Mouse (Mus musculus) CH12.LX (cell line): ENCODE measurements at regions not wholly inside any gene's neighbourhood (a gene's known extent, or its start where the extent isn't known, plus 50 kb on each side); places are given as distances from the start of the nearest gene placed in this dataset.

Experiments
- DNase-seq: peaks from one replicate; pipeline ENCODE4 v3.0.0-alpha.2; 2013; ENCODE audit errors: extremely low read depth
- H3K27ac ChIP-seq: 2 replicates; pipeline ENCODE4 v1.5.1; 2012; ENCODE audit warnings: low read depth, mild to moderate bottlenecking, control low read depth, moderate library complexity; ENCODE audit not compliant: insufficient read depth
- H3K27me3 ChIP-seq: replicated peaks from 2 replicates; pipeline ENCODE3; 2012; ENCODE audit warnings: inconsistent platforms
- H3K36me3 ChIP-seq, 2 experiments: replicated peaks in 1 of 2; 2 replicates each; pipeline versions ENCODE3 to v1.6.1; 2012; ENCODE audit warnings: inconsistent platforms in 1 of 2, low read length in 1 of 2, mild to moderate bottlenecking in 1 of 2, mixed read lengths in 1 of 2, moderate library complexity in 1 of 2; ENCODE audit not compliant: control insufficient read depth in 1 of 2, insufficient read depth in 1 of 2
- H3K4me1 ChIP-seq, 2 experiments: 2 replicates each; pipeline ENCODE4 v1.6.1; 2012; ENCODE audit warnings: inconsistent platforms in 1 of 2, moderate library complexity in 1 of 2; ENCODE audit not compliant: insufficient read depth in 2 of 2, control insufficient read depth in 1 of 2
- H3K4me2 ChIP-seq: 2 replicates; pipeline ENCODE4 v1.6.1; 2012; ENCODE audit warnings: low read depth, mild to moderate bottlenecking, control low read depth; ENCODE audit not compliant: poor library complexity, insufficient read depth, severe bottlenecking
- H3K4me3 ChIP-seq, 3 experiments: fragments of 150-350 bp in 1 of 3; sonication (generic) in 1 of 3; replicated peaks in 1 of 3; 2 replicates each; pipeline versions ENCODE3 to v1.5.1; 2011 to 2012; ENCODE audit warnings: low read depth in 2 of 3, low read length in 2 of 3, mild to moderate bottlenecking in 2 of 3, moderate library complexity in 2 of 3, control low read depth in 1 of 3, improper control_type of control experiment in 1 of 3, inconsistent platforms in 1 of 3, mixed read lengths in 1 of 3; ENCODE audit not compliant: poor library complexity in 1 of 3
- H3K79me2 ChIP-seq: replicated peaks from 2 replicates; pipeline ENCODE4 v1.6.1; 2012; ENCODE audit warnings: mild to moderate bottlenecking, moderate library complexity; ENCODE audit not compliant: control insufficient read depth, poor library complexity, insufficient read depth, severe bottlenecking; ENCODE audit errors: extremely low read depth
- H3K9ac ChIP-seq: 2 replicates; pipeline ENCODE4 v1.6.1; 2012; ENCODE audit warnings: low read depth, mild to moderate bottlenecking, control low read depth, moderate library complexity; ENCODE audit not compliant: insufficient read depth
- H3K9me3 ChIP-seq: replicated peaks from 2 replicates; pipeline ENCODE3; 2012; ENCODE audit warnings: low read length, inconsistent platforms, mixed read lengths
- BHLHE40 ChIP-seq: IDR thresholded peaks from 2 replicates; pipeline ENCODE4 v1.6.1; 2011; ENCODE audit warnings: mild to moderate bottlenecking, low read depth, low read length, improper control_type of control experiment
- CHD1 ChIP-seq: IDR thresholded peaks from 2 replicates; pipeline ENCODE4 v1.6.1; 2012; ENCODE audit warnings: low read depth, low read length, improper control_type of control experiment, inconsistent platforms
- CTCF ChIP-seq, 2 experiments: IDR thresholded peaks in 1 of 2; conservative IDR thresholded peaks in 1 of 2; 2 replicates each; pipeline ENCODE4 v1.5.1; 2011 to 2012; ENCODE audit warnings: low read depth in 2 of 2, low read length in 2 of 2, improper control_type of control experiment in 1 of 2, inconsistent platforms in 1 of 2, mild to moderate bottlenecking in 1 of 2, moderate library complexity in 1 of 2
- E2F4 ChIP-seq: IDR thresholded peaks from 2 replicates; pipeline ENCODE4 v1.6.1; 2011; ENCODE audit warnings: low read depth, low read length, improper control_type of control experiment; ENCODE audit not compliant: insufficient replicate concordance
- ELF1 ChIP-seq: IDR thresholded peaks from 2 replicates; pipeline ENCODE4 v1.6.1; 2014; ENCODE audit warnings: low read depth, mild to moderate bottlenecking, inconsistent platforms, low read length, improper control_type of control experiment
- EP300 ChIP-seq: IDR thresholded peaks from 2 replicates; pipeline ENCODE4 v1.6.1; 2011; ENCODE audit warnings: low read length, improper control_type of control experiment
- ETS1 ChIP-seq: conservative IDR thresholded peaks from 2 replicates; pipeline ENCODE4 v1.6.1; 2012; ENCODE audit warnings: low read depth, mild to moderate bottlenecking, inconsistent platforms, low read length, improper control_type of control experiment, moderate library complexity
- HCFC1 ChIP-seq: IDR thresholded peaks from 2 replicates; pipeline ENCODE4 v1.6.1; 2012; ENCODE audit warnings: low read depth, mild to moderate bottlenecking, inconsistent platforms, low read length, improper control_type of control experiment
- IRF4 ChIP-seq: IDR thresholded peaks from 2 replicates; pipeline ENCODE4 v1.6.1; 2014; ENCODE audit warnings: low read depth, mild to moderate bottlenecking, inconsistent platforms, low read length, improper control_type of control experiment
- MAX ChIP-seq: IDR thresholded peaks from 2 replicates; pipeline ENCODE4 v1.6.1; 2011; ENCODE audit warnings: low read length, improper control_type of control experiment
- MXI1 ChIP-seq: IDR thresholded peaks from 2 replicates; pipeline ENCODE4 v1.6.1; 2011; ENCODE audit warnings: mild to moderate bottlenecking, low read depth, low read length, improper control_type of control experiment
- MYC ChIP-seq: IDR thresholded peaks from 2 replicates; pipeline ENCODE4 v1.6.1; 2011; ENCODE audit warnings: low read depth, mild to moderate bottlenecking, improper control_type of control experiment, low read length
- NELFE ChIP-seq: IDR thresholded peaks from 2 replicates; pipeline ENCODE4 v1.6.1; 2011; ENCODE audit warnings: low read depth, low read length, improper control_type of control experiment
- NRF1 ChIP-seq: IDR thresholded peaks from 2 replicates; pipeline ENCODE4 v1.6.1; 2014; ENCODE audit warnings: low read depth, mild to moderate bottlenecking, inconsistent platforms, low read length, improper control_type of control experiment, moderate library complexity
- RCOR1 ChIP-seq: conservative IDR thresholded peaks from 2 replicates; pipeline ENCODE4 v1.6.1; 2012; ENCODE audit warnings: low read depth, mild to moderate bottlenecking, inconsistent platforms, low read length, improper control_type of control experiment
- UBTF ChIP-seq: IDR thresholded peaks from 2 replicates; pipeline ENCODE4 v1.6.1; 2012; ENCODE audit warnings: low read depth, mild to moderate bottlenecking, inconsistent platforms, low read length, improper control_type of control experiment, moderate library complexity
- USF1 ChIP-seq: IDR thresholded peaks from 2 replicates; pipeline ENCODE4 v1.6.1; 2014; ENCODE audit warnings: low read depth, mild to moderate bottlenecking, inconsistent platforms, low read length, improper control_type of control experiment
- USF2 ChIP-seq: conservative IDR thresholded peaks from 2 replicates; pipeline ENCODE4 v1.6.1; 2011; ENCODE audit warnings: low read depth, low read length, improper control_type of control experiment
- ZMIZ1 ChIP-seq: IDR thresholded peaks from 2 replicates; pipeline ENCODE4 v1.6.1; 2012; ENCODE audit warnings: low read depth, mild to moderate bottlenecking, inconsistent platforms, low read length, improper control_type of control experiment
- ZNF384 ChIP-seq: IDR thresholded peaks from 2 replicates; pipeline ENCODE4 v1.6.1; 2012; ENCODE audit warnings: low read depth, low read length, improper control_type of control experiment, inconsistent platforms
- dilution Hi-C: fragments of 300-500 bp; cut with MboI; formaldehyde crosslinking; loops from 2 replicates; pipeline ENCODE4 v1.14.3; 2020; ENCODE audit warnings: low sequenced_read_pairs; ENCODE audit not compliant: extremely low pct_unique_long_range_greater_than_20kb, extremely low pct_ligation_motif_present
- in situ Hi-C: fragments of 300-500 bp; cut with MboI; formaldehyde crosslinking; loops from 3 replicates; pipeline ENCODE4 v1.14.3; 2019; ENCODE audit warnings: low sequenced_read_pairs, low pct_ligation_motif_present, low pct_unique_long_range_greater_than_20kb, mixed read lengths

DNA sequence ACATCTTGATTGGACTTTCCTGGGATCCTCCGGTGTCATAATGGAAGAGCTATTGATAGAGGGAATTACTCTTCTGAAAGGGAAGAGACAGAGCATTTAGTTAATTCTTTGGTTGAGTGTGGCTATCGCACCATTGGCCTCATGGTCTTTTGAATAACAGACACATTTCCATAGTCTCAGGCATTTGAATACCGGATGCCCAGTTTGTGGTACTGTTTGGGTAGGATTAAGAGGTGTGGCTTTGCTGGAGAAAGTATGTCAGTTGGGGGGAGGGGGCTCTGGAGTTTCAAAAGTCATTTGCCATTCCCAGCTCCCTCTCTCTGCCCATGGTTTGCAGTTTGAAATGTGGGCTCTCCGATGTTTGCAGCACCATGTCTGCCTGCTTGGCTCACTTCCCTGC, 139.4 kb upstream of the Smim15 start:
- no peak overlapping the region for H3K27ac ChIP-seq
- no peak overlapping the region for H3K4me2 ChIP-seq
- no peak overlapping the region for H3K9ac ChIP-seq
- in situ Hi-C loops (no loop called here), dilution Hi-C loops (no loop called here)
- no peaks in the 10 kb centered on the region for H3K79me2 ChIP-seq
- H3K36me3 ChIP-seq = no peaks in the 10 kb centered on the region
- no peaks in the 10 kb centered on the region for H3K9me3 ChIP-seq
- no peak overlapping the region for H3K4me3 ChIP-seq
- no peak for DNase-seq
- TF ChIP-seq UBTF = no peak
- no peak for TF ChIP-seq EP300
- TF ChIP-seq MXI1 = no peak
- no peak for TF ChIP-seq HCFC1
- TF ChIP-seq USF2 = no peak
- no peak for TF ChIP-seq ZMIZ1
- no peak for TF ChIP-seq CHD1
- no peak for TF ChIP-seq CTCF (conservative IDR thresholded peaks at IDR 0.05 in 1 of 2, IDR thresholded peaks at IDR 0.05 in 1 of 2; ENCODE audit: low read depth in 2 of 2, low read length in 2 of 2)
- TF ChIP-seq MYC = no peak
- no peak for TF ChIP-seq IRF4
- no peak for TF ChIP-seq ETS1
- no peak for TF ChIP-seq NRF1
- no peak for TF ChIP-seq NELFE
- TF ChIP-seq USF1 = no peak
- no peak for TF ChIP-seq E2F4
- TF ChIP-seq ELF1 = no peak
- H3K4me1 ChIP-seq = peaks cover 12 to 30% of the 10 kb centered on the region in 2 experiments
- H3K27me3 ChIP-seq = no peaks in the 10 kb centered on the region

DNA sequence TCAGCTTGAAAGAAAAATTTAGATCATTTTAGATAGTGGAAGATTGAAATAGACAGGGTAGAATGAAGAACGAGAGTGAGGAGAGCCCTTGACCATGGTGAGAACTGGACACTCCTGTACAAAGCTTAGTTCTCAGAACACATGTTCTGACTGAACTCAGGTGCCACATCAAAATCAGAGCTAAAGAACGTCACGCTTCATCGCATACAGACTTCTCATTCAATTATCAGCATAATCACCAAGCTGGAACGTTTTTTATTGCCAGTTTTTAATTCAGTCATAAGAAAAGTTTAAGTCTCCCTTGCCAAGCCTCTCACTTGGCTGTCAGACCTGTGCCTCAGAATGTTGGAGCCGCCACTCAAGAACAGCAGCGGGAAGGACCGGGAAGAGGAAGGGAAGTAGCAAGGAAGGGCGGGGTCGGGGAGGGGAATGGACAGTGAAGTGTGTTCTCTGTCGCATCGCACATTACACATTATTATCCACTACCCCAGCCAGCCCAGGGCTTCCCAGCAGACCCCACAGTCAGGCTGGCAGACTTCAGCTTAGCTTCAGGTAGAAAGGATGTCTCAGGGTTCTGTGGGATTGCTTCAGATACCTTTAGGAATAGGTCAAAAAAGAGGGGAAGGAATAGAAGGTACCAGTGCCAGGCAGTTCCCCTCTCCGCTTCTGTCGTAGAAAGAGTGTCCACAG, 140.1 kb upstream of the Smim15 start:
- in situ Hi-C loops (no loop called here), dilution Hi-C loops (no loop called here)
- no peak overlapping the region for H3K4me3 ChIP-seq
- peak overlapping the region; percentile 94 for H3K4me2 ChIP-seq
- no peaks in the 10 kb centered on the region for H3K9me3 ChIP-seq
- no peaks in the 10 kb centered on the region for H3K27me3 ChIP-seq
- no peak overlapping the region for H3K27ac ChIP-seq
- H3K4me1 ChIP-seq = peaks cover 12 to 35% of the 10 kb centered on the region in 2 experiments
- H3K9ac ChIP-seq = peak overlapping the region; percentile 28; the same call in 1 of the 2 replicates
- no peaks in the 10 kb centered on the region for H3K79me2 ChIP-seq
- DNase-seq = peak; percentile 28
- no peaks in the 10 kb centered on the region for H3K36me3 ChIP-seq
- TF ChIP-seq MAX = 0 out of 2 replicates have a peak, but pooled peaks have one; percentile 25
- TF ChIP-seq ZNF384 = no peak
- no peak for TF ChIP-seq USF2
- no peak for TF ChIP-seq IRF4
- no peak for TF ChIP-seq RCOR1
- TF ChIP-seq BHLHE40 = no peak
- TF ChIP-seq HCFC1 = no peak
